Mouse (Mus musculus): ENCODE measurements at regions not wholly inside any gene's neighbourhood (a gene's known extent, or its start where the extent isn't known, plus 50 kb on each side); places are given as distances from the start of the nearest gene placed in this dataset.

GRCm38 (mm10) chr11:89192815-89193214 is 109.3 kb downstream of the Nog start:
- H3K4me2 ChIP-seq (replicated peaks) = no peak overlapping the region
- no peaks in the 10 kb centered on the region for H3K27me3 ChIP-seq (replicated peaks)
- no peak for ATAC-seq (ENCODE audit: low FRiP score, low read depth)
- no peak overlapping the region for H3K27ac ChIP-seq
- no peaks in the 10 kb centered on the region for H3K36me3 ChIP-seq
- no peaks in the 10 kb centered on the region for H3K9me3 ChIP-seq
- WGBS = 92% methylated on average over 3 of the region's 3 CpGs
- H3K4me1 ChIP-seq = no peaks in the 10 kb centered on the region
- no peak overlapping the region for H3K9ac ChIP-seq
- no peak overlapping the region for H3K4me3 ChIP-seq

GRCm38 (mm10) chr11:89186911-89187621 is 113.4 kb downstream of the Gm525 start:
- H3K4me2 ChIP-seq (replicated peaks) = peak overlapping the region; percentile 55
- H3K27ac ChIP-seq = no peak overlapping the region
- WGBS = 11% methylated on average over 26 of the region's 26 CpGs
- ATAC-seq (ENCODE audit: low FRiP score, low read depth) = peak; percentile 66; the same call in 1 of the 2 replicates
- H3K36me3 ChIP-seq = no peaks in the 10 kb centered on the region
- H3K4me1 ChIP-seq = peaks cover 15% of the 10 kb centered on the region
- peak overlapping the region; percentile 38; the same call in 1 of the 2 replicates for H3K9ac ChIP-seq
- H3K9me3 ChIP-seq = no peaks in the 10 kb centered on the region
- H3K4me3 ChIP-seq = peak overlapping the region; percentile 17
- H3K27me3 ChIP-seq (replicated peaks) = no peaks in the 10 kb centered on the region

GRCm38 (mm10) chr11:89185862-89186261 is 112.2 kb downstream of the Gm525 start:
- peak; percentile 53; the same call in 1 of the 2 replicates for ATAC-seq (ENCODE audit: low FRiP score, low read depth)
- Histone ChIP-seq H3K36me3 (no peaks in the 10 kb centered on the region), H3K4me1 (peaks cover 15% of the 10 kb centered on the region), H3K27ac (no peak overlapping the region), H3K9me3 (no peaks in the 10 kb centered on the region), H3K4me2 (replicated peaks) (no peak overlapping the region), H3K27me3 (replicated peaks) (no peaks in the 10 kb centered on the region), H3K4me3 (no peak overlapping the region), H3K9ac (no peak overlapping the region)
- WGBS = 65% methylated on average over 6 of the region's 6 CpGs

- WGBS = 86% methylated on average over 5 of the region's 5 CpGs
- Histone ChIP-seq H3K9me3 (no peaks in the 10 kb centered on the region), H3K27ac (no peak overlapping the region), H3K4me1 (peaks cover 6% of the 10 kb centered on the region), H3K4me3 (no peak overlapping the region), H3K9ac (no peak overlapping the region), H3K4me2 (replicated peaks) (no peak overlapping the region), H3K27me3 (replicated peaks) (no peaks in the 10 kb centered on the region), H3K36me3 (no peaks in the 10 kb centered on the region)
- ATAC-seq (ENCODE audit: low FRiP score, low read depth) = no peak
Observed at GRCm38 (mm10) chr11:89181471-89181870, 107.8 kb downstream of the Gm525 start.

- Histone ChIP-seq H3K4me1 (no peaks in the 10 kb centered on the region), H3K36me3 (no peaks in the 10 kb centered on the region), H3K9ac (no peak overlapping the region), H3K27me3 (replicated peaks) (no peaks in the 10 kb centered on the region), H3K4me2 (replicated peaks) (no peak overlapping the region), H3K4me3 (no peak overlapping the region), H3K9me3 (no peaks in the 10 kb centered on the region), H3K27ac (no peak overlapping the region)
- 90% methylated on average over 7 of the region's 7 CpGs for WGBS
- ATAC-seq (ENCODE audit: low FRiP score, low read depth) = no peak
Observed at GRCm38 (mm10) chr11:89178436-89178835, 104.8 kb downstream of the Gm525 start.

- 18% methylated on average over 9 of the region's 9 CpGs for WGBS
- no peaks in the 10 kb centered on the region for H3K4me1 ChIP-seq
- no peaks in the 10 kb centered on the region for H3K36me3 ChIP-seq
- H3K4me2 ChIP-seq (replicated peaks) = peak overlapping the region; percentile 24
- no peak overlapping the region for H3K9ac ChIP-seq
- H3K27ac ChIP-seq = no peak overlapping the region
- no peaks in the 10 kb centered on the region for H3K9me3 ChIP-seq
- no peak for ATAC-seq (ENCODE audit: low FRiP score, low read depth)
- no peak overlapping the region for H3K4me3 ChIP-seq
- H3K27me3 ChIP-seq (replicated peaks) = no peaks in the 10 kb centered on the region
Observed at GRCm38 (mm10) chr11:89175511-89175910, 101.9 kb downstream of the Gm525 start.

GRCm38 (mm10) chr11:89174967-89175366 is 101.3 kb downstream of the Gm525 start:
- H3K27ac ChIP-seq = no peak overlapping the region
- WGBS = 38% methylated on average over 6 of the region's 6 CpGs
- no peaks in the 10 kb centered on the region for H3K36me3 ChIP-seq
- no peaks in the 10 kb centered on the region for H3K9me3 ChIP-seq
- no peak overlapping the region for H3K9ac ChIP-seq
- no peaks in the 10 kb centered on the region for H3K4me1 ChIP-seq
- H3K4me3 ChIP-seq = no peak overlapping the region
- no peaks in the 10 kb centered on the region for H3K27me3 ChIP-seq (replicated peaks)
- H3K4me2 ChIP-seq (replicated peaks) = peak overlapping the region; percentile 24; the same call in 1 of the 2 replicates
- no peak for ATAC-seq (ENCODE audit: low FRiP score, low read depth)

GRCm38 (mm10) chr11:89165278-89165677 is 91.6 kb downstream of the Gm525 start:
- Histone ChIP-seq H3K4me2 (replicated peaks) (no peak overlapping the region), H3K4me1 (no peaks in the 10 kb centered on the region), H3K27me3 (replicated peaks) (no peaks in the 10 kb centered on the region), H3K36me3 (no peaks in the 10 kb centered on the region), H3K4me3 (no peak overlapping the region), H3K9ac (no peak overlapping the region), H3K27ac (no peak overlapping the region), H3K9me3 (no peaks in the 10 kb centered on the region)
- 15% methylated on average over 6 of the region's 6 CpGs for WGBS
- peak; percentile 44; the same call in 1 of the 2 replicates for ATAC-seq (ENCODE audit: low FRiP score, low read depth)

GRCm38 (mm10) chr11:89153466-89154406 is 80.1 kb downstream of the Gm525 start:
- H3K4me2 ChIP-seq (replicated peaks) = no peak overlapping the region
- no peaks in the 10 kb centered on the region for H3K9me3 ChIP-seq
- 81% methylated on average over 13 of the region's 13 CpGs for WGBS
- no peaks in the 10 kb centered on the region for H3K27me3 ChIP-seq (replicated peaks)
- H3K36me3 ChIP-seq = no peaks in the 10 kb centered on the region
- ATAC-seq (ENCODE audit: low FRiP score, low read depth) = no peak
- no peaks in the 10 kb centered on the region for H3K4me1 ChIP-seq
- H3K27ac ChIP-seq = no peak overlapping the region
- H3K4me3 ChIP-seq = no peak overlapping the region
- H3K9ac ChIP-seq = no peak overlapping the region

GRCm38 (mm10) chr11:89147990-89148389 is 74.3 kb downstream of the Gm525 start:
- no peaks in the 10 kb centered on the region for H3K9me3 ChIP-seq
- H3K4me1 ChIP-seq = peaks cover 7% of the 10 kb centered on the region
- H3K27ac ChIP-seq = no peak overlapping the region
- no peak overlapping the region for H3K4me2 ChIP-seq (replicated peaks)
- no peak for ATAC-seq (ENCODE audit: low FRiP score, low read depth)
- WGBS = 94% methylated on average over 8 of the region's 8 CpGs
- H3K27me3 ChIP-seq (replicated peaks) = no peaks in the 10 kb centered on the region
- H3K36me3 ChIP-seq = no peaks in the 10 kb centered on the region
- H3K4me3 ChIP-seq = no peak overlapping the region
- H3K9ac ChIP-seq = no peak overlapping the region

GRCm38 (mm10) chr11:89145281-89145945 is 71.8 kb downstream of the Gm525 start:
- Histone ChIP-seq H3K9me3 (no peaks in the 10 kb centered on the region), H3K4me1 (peaks cover 16% of the 10 kb centered on the region), H3K4me2 (replicated peaks) (no peak overlapping the region; the same call in 1 of the 2 replicates), H3K4me3 (no peak overlapping the region), H3K27ac (no peak overlapping the region), H3K36me3 (no peaks in the 10 kb centered on the region), H3K9ac (no peak overlapping the region), H3K27me3 (replicated peaks) (no peaks in the 10 kb centered on the region)
- WGBS = 51% methylated on average over 19 of the region's 19 CpGs
- peak; percentile 46; the same call in 1 of the 2 replicates for ATAC-seq (ENCODE audit: low FRiP score, low read depth)

All from neural tube, embryonic 12.5 days (tissue).